Mouse (Mus musculus): Measurements from ENCODE around the gene Wnt9b. TPM values are rescaled to one million over a fixed set of nuclear protein-coding genes. Genes with fewer than 3 reads are reported as not detected.

Gene Wnt9b
- polyA plus RNA-seq, 1 experiment from 2014 or later, result not detected

DNA sequence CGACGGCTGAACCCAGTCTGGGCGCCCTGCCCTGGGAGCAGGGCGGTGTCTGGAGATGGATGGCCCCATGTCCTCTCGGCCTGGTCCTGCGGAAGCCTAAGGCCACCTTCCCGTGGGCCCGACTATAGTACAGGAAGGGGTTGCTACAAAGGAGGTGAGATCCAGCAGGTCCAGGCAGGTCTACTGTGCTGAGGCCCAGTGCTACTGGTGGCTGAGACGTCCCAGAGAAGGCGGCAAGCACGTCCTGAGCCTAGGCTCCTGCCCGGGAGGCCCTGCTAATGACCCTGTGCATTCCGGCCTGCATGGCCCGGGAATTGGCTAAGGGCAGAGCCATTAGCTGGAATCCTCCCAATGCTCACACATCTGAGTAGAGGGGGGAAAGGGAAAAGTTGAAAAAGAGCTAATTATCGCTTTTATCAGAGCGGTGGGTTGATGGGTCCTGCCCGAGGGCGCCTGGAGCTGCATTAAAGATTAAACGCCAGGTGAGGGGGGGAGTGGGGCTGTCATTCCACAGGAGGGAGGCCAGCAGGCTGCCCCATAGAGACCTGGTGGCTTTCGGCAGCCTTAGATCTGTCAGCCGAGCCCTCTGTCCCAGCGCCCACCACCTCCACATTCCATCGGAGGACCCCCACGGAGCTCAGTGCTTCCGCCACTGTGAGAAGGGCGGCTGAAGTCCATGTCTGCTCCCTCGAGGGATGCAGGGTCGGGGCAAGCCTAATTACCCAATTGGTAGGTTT, 37.6 kb downstream of the Wnt9b start:
- ATAC-seq (no peak), DNase-seq (ENCODE audit: low read depth, low spot score) (no peak)
- in situ Hi-C loops (cut with MboI; ENCODE audit: low pct_unique_long_range_greater_than_20kb), result no loop called here
- POLR2A ChIA-PET, result no interaction called here
- peaks cover 12% of the 10 kb centered on the region for H3K27me3 ChIP-seq
- CTCF ChIA-PET, result no interaction called here
- no peak for TF ChIP-seq CTCF (IDR thresholded peaks at IDR 0.05)

GRCm38 (mm10) chr11:103709982-103710381, 39.6 kb downstream of the Wnt9b start:
- no peak for TF ChIP-seq CTCF (IDR thresholded peaks at IDR 0.05)
- ATAC-seq (no peak), DNase-seq (ENCODE audit: low read depth, low spot score) (no peak)
- ChIA-PET CTCF (no interaction called here), POLR2A (no interaction called here)
- peaks cover 16% of the 10 kb centered on the region for H3K27me3 ChIP-seq
- in situ Hi-C loops (cut with MboI; ENCODE audit: low pct_unique_long_range_greater_than_20kb), result no loop called here

- ChIA-PET CTCF (no interaction called here), POLR2A (no interaction called here)
- DNase-seq (ENCODE audit: low read depth, low spot score) (no peak), ATAC-seq (no peak)
- in situ Hi-C loops (cut with MboI; ENCODE audit: low pct_unique_long_range_greater_than_20kb), result no loop called here
- H3K27me3 ChIP-seq, result peaks cover 16% of the 10 kb centered on the region
- no peak for TF ChIP-seq CTCF (IDR thresholded peaks at IDR 0.05)
These were observed 42.6 kb downstream of the Wnt9b start for GRCm38 (mm10) chr11:103707005-103707404.

DNA sequence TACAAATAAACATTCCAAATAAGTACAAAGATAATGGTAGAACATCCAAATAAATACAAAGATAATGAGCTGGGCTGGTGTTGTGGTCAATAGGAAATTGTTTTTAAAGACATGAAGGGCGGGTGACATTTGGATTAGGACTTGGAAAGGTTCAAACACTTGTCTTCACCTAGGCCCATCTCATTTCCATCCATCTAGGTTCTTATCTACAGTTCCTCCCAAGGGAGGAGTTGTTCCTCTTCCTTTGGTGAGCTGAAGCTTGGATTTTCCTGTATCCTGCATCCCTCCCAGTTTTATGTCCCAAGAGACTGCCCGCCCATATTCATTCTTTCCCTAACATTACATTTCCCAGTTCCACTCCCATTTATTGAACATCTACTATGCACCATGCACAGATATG, 51.4 kb downstream of the Wnt9b start:
- no peak for TF ChIP-seq CTCF (IDR thresholded peaks at IDR 0.05)
- POLR2A ChIA-PET, result interaction anchor here (0.7 kb wide), 1 partner anchor 60 kb away, joined by 3 read pairs; no protein-coding TSS in a partner anchor
- no peaks in the 10 kb centered on the region for H3K27me3 ChIP-seq
- CTCF ChIA-PET, result interaction anchor here (0.9 to 1.2 kb wide), 2 partner anchors 24 to 53 kb away, joined by 3 to 4 read pairs; no protein-coding TSS in a partner anchor
- ATAC-seq (no peak), DNase-seq (ENCODE audit: low read depth, low spot score) (no peak)
- in situ Hi-C loops (cut with MboI; ENCODE audit: low pct_unique_long_range_greater_than_20kb), result loop anchor here (10.0 kb wide), 1 partner anchor 433 kb away; the partner anchor contains the start of gene Map3k14

DNA sequence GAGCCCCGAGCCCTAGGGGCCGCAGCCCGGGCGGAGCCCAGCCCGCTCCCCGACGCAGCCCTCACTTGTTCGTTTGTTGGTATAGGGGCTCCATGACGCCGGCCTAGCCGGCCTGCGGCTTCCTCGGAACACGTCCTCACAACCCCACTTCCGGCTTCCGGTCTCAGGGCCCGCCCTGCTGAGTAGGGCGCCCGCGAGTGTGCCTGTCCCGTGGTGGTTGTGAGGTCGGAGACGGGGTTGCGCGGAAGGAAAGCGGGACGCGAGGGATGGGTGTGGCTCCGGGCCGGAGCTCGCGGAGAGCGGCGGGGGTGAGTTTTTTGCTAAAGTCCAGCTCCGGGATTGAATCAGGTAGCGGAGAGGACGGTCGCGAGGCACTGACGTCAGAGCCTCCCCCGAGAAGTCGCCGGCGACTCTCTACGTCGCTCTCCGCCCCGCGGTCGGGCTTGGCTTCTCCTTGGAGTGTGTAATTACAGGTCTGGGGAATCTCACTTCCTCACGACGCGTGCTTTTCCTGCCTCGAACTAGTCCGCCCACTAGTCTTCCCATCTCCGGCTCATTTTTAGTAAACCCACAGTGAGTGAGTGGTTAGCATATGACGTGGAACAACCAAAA, 52.0 kb downstream of the Wnt9b start, which contains the start of gene Gosr2:
Gene Gosr2, minus strand, starts transcription at position 334 of the 612 bp plus-strand sequence.
- in situ Hi-C loops (cut with MboI; ENCODE audit: low pct_unique_long_range_greater_than_20kb), result loop anchor here (10.0 kb wide), 1 partner anchor 433 kb away; the partner anchor contains the start of gene Map3k14
- DNase-seq (ENCODE audit: low read depth, low spot score) (no peak), ATAC-seq (peak; percentile 93)
- CTCF ChIA-PET, result interaction anchor here (0.9 to 1.4 kb wide), 5 partner anchors 11 to 58 kb away, joined by 3 to 4 read pairs (median 3); no protein-coding TSS in a partner anchor
- TF ChIP-seq CTCF (IDR thresholded peaks at IDR 0.05), result no peak
- POLR2A ChIA-PET, result interaction anchor here (0.6 to 0.7 kb wide), 2 partner anchors 61 to 1420 kb away, joined by 3 read pairs; no protein-coding TSS in a partner anchor
- no peaks in the 10 kb centered on the region for H3K27me3 ChIP-seq

DNA sequence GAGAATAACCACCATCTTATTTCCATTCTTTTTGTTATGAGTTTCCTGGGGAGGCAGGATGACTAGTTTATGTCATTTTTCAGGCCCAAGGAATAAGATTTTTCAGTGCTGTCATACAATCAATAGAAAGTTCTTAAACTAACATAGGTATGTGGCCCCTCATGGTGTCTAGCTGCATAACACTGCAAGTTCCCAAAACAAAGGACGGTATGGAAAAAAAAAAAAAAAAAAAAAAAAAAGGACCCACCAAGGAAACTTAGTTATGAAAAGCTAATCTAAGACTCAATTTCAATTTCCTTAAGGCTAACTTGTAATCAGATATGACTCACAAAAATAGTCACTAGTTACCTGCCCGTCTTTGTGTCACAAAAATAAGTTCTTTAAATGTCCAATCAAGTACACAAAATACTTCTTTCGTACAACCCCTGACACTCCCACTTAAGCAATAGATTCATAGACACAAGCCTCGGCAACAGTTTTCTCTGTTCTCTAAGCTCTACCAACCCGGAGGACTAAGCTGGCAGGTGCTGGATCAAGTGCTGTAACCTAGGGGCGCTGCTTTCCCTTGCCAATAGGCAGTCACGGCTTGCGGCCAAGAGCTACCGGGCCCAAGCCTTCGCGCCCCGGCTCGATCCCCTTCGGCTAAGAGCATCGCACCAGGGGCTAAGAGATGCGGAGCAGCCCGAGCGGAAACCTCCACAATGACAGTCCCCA, 52.6 kb downstream of the Wnt9b start:
- DNase-seq (ENCODE audit: low read depth, low spot score) (no peak), ATAC-seq (peak; percentile 49)
- TF ChIP-seq CTCF (IDR thresholded peaks at IDR 0.05), result no peak
- ChIA-PET POLR2A (interaction anchor here (0.6 kb wide), 1 partner anchor 1419 kb away, joined by 3 read pairs; no protein-coding TSS in a partner anchor), CTCF (interaction anchor here (1.2 to 1.4 kb wide), 3 partner anchors 11 to 57 kb away, joined by 3 read pairs; no protein-coding TSS in a partner anchor)
- H3K27me3 ChIP-seq, result no peaks in the 10 kb centered on the region
- in situ Hi-C loops (cut with MboI; ENCODE audit: low pct_unique_long_range_greater_than_20kb), result loop anchor here (10.0 kb wide), 1 partner anchor 432 kb away; the partner anchor contains the start of gene Map3k14

- in situ Hi-C loops (cut with MboI; ENCODE audit: low pct_unique_long_range_greater_than_20kb), result loop anchor here (10.0 kb wide), 1 partner anchor 428 kb away; the partner anchor contains the start of gene Map3k14
- TF ChIP-seq CTCF (IDR thresholded peaks at IDR 0.05), result no peak
- no peaks in the 10 kb centered on the region for H3K27me3 ChIP-seq
- no peak for ATAC-seq
- no peak for DNase-seq (ENCODE audit: low read depth, low spot score)
- ChIA-PET CTCF (interaction anchor here (1.0 kb wide), 1 partner anchor 18 kb away, joined by 3 read pairs; no protein-coding TSS in a partner anchor), POLR2A (no interaction called here)
These were observed 56.4 kb downstream of the Wnt9b start for GRCm38 (mm10) chr11:103693241-103693640.

DNA sequence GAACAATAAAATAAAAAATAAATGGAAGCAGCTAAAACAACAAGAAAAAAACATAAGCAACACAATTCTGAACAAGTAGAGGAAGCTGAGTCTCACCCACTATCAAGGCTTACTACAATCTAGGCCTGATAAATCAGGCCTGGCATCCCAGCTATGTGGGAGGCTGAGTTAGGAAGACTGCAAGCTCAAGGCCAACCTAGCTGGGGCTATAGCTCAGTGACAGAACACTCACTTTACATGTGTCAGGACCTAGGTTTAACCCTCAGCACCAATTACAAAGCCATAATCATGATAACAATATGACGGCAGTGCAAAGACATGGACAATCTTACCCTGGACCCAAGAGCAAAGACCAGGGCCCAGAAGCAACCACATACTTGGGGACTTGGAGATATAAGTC, 58.6 kb downstream of the Wnt9b start:
- TF ChIP-seq CTCF (IDR thresholded peaks at IDR 0.05), result no peak
- POLR2A ChIA-PET, result no interaction called here
- in situ Hi-C loops (cut with MboI; ENCODE audit: low pct_unique_long_range_greater_than_20kb), result loop anchor here (10.0 kb wide), 1 partner anchor 426 kb away; the partner anchor contains the start of gene Map3k14
- no peaks in the 10 kb centered on the region for H3K27me3 ChIP-seq
- DNase-seq (ENCODE audit: low read depth, low spot score) (no peak), ATAC-seq (no peak)
- CTCF ChIA-PET, result interaction anchor here (1.0 kb wide), 1 partner anchor 9 kb away, joined by 3 read pairs; no protein-coding TSS in a partner anchor

GRCm38 (mm10) chr11:103688980-103689378, 60.6 kb downstream of the Wnt9b start:
- CTCF ChIA-PET, result interaction anchor here (1.0 to 1.3 kb wide), 2 partner anchors 11 to 12 kb away, joined by 3 to 5 read pairs; no protein-coding TSS in a partner anchor
- DNase-seq (ENCODE audit: low read depth, low spot score) (peak; percentile 89), ATAC-seq (peak; percentile 75)
- H3K27me3 ChIP-seq, result no peaks in the 10 kb centered on the region
- in situ Hi-C loops (cut with MboI; ENCODE audit: low pct_unique_long_range_greater_than_20kb), result loop anchor here (10.0 kb wide), 1 partner anchor 334 kb away; no protein-coding TSS in a partner anchor
- TF ChIP-seq CTCF (IDR thresholded peaks at IDR 0.05), result no peak
- POLR2A ChIA-PET, result no interaction called here
